Mouse (Mus musculus) gastrocnemius, adult 18-20 months (tissue): ENCODE measurements around the gene Tk1. TPM values are rescaled to one million over a fixed set of nuclear protein-coding genes. Genes with fewer than 3 reads are reported as not detected.
"Not testable (repeated sequence)": the region's sequence is repeated elsewhere in the genome, so short reads cannot be mapped to it uniquely, and the experiment has no call there.

Experiments used
- DNase-seq: peaks from one replicate; pipeline ENCODE4 v3.0.0; 2021; ENCODE audit warnings: low spot score
- total RNA-seq, 2 experiments: library from RNA; stranded (reverse); gene quantifications; 2 replicates each; pipeline ENCODE4 v1.2.3; 2021

Gene Tk1
- total RNA-seq, 2 experiments from 2014 or later = 3.0 to 4.7 TPM

DNA sequence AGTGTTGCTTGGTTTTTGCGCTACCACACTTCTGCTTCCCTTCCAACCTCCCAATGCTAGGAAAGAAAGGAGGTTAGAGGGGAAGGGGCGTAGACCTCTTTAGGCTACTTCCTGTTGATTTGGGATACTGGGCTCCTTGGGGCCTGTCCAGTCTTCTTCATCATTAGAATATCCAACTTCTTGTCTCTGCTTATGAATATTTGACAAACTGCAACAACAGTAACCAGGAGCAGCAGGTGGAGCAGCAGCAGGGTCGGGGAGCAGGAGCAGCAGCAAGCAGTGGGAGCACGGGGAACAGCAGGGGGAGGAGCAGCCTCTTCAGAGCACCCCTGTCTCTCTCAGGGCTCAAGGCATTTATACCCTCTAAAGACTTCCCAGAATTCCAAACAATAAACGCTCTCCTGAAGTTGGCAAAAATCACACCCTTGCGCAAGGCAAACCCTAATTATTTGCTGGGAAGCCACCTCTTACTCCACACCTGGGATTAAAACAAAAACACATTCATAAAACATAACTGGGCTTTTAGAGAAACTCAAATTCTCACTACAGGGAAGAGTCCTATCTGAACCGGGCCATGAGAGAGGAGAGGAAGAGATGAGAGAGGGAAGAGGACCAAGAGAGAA is 21.8 kb upstream of the Tk1 start:
- no peak for DNase-seq

DNA sequence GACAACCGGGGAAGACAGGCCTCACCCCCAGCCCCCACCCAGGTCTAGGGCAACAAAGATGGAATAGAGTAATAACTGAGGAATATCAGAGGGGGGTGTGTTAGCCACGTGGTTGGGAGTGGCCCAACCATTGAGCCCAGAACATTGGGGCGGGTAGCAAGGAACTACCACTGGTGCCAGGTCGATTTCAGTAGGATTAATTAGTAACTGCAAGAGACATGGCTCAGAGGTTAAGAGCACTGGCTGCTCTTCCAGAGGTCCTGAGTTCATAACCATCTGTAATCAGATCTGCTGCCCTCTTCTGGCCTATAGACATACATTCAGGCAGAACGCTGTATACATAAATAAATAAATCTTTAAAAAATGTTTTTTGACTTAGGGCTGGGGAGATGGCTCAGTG is 20.7 kb upstream of the Tk1 start:
- no peak for DNase-seq

DNA sequence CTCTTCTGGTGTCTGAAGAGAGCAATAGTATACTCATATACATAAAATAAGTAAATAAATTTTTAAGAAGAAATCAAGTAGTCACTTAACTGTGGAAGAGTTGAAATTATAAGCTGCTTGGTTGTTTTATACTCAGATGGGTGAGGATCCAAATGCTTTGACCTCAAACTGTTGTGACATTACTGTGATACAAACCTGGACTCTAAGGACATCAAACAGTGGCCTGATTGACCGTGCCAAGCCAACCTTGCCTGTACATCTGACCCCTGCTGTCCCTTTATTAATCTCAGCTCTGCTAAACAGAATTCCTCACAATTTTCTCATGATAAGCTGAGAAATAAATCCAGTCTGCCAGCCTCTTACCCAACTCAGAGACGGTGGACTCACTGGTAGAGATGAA is 19.8 kb upstream of the Tk1 start:
- DNase-seq = no peak

DNA sequence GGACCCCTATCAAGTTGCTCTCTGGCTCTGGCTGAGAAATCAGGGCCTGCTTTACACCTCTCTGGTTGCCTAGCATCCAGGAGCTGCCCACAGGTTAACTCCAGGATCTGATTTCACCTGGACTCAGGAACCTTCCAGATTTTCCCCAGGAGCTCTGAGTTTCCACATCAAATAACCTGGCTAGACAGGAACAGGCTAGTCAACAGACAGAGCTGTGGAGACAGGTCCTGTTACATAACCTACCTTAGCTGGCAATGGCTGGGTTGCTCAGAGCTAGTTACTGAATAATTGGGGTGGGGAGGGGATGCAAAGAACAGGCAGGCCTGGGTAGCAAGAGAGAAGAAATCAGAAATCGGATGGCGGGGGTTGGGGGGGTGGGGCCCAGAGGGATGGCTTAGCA is 19.1 kb upstream of the Tk1 start:
- no peak for DNase-seq

DNA sequence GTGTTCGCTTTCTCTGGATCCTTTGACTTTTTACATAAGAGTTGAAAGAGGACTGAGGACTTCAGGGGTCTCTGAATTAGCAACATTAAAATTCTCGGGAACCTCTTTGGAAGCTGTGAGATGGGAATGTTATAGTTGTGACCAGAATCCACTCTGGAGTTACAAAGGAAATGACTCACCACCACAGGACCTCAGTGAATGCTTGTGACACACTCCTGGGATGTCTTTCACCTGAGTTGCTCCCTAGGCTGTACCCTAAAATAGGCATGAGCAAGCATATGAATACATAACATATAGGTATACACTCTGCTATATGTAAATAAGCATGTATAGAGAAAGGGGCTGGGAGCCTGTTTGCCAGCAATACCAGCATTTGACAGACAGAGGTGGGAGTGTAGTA is 17.5 kb upstream of the Tk1 start:
- no peak for DNase-seq

DNA sequence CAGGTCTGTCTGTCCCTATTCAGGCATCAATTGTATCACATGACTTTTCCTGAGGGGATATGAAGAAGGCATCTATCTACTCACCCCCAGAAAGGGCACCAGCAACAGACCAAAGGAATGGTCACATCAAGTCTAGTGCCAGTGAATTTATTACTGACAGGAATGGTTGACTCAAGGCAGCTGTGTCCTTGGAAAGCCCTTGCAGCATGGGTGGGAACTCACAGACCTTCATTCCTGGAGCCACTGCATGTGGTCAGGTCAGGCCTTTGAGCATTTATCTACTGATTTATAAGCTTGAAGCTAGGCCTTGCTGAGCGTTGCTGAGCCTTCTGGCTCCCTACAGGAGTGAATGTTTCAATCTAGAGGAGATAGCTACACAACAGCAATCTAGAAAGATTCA is 15.0 kb upstream of the Tk1 start:
- DNase-seq = no peak

DNA sequence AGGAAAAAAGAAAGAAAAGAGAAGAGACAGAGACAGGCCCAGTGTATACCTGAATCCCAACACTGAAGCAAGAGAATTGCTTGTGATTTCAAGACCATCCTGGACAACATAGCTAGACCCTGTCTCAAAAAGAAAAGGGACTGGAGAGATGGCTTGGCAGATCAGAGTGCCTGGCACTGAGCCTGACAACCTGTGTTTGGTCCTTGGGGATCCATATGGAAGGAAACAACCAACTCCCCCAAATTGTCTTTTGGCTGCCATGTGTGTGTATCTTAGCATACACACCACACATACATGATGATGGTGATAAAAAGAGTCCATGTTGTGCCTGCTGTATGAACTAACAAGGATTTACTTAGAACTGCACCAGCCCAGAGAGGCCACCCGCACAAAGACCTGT is 13.1 kb upstream of the Tk1 start:
- DNase-seq = no peak

DNA sequence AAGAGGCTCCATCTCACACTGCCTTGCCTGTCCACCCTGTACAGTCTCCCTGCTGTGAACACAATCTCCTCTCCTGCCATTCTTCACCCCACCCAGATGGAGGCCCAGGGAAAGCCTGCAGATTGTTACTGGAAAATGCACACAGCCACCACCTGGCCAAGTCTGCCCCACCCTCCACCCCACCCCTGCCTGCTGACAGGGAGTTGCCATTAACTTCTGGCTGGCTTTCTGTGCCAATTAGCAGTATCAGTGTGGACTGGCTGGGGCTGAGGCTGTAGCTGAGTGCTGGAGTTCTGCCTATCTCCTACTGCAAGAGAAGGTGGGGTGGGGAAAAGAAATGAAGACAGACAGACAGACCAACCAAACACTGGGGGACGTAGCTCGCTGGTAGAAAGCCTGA is 12.7 kb upstream of the Tk1 start:
- DNase-seq = no peak

- DNase-seq = no peak
These were observed 10.4 kb upstream of the Tk1 start for GRCm38 (mm10) chr11:117836306-117836705.

DNA sequence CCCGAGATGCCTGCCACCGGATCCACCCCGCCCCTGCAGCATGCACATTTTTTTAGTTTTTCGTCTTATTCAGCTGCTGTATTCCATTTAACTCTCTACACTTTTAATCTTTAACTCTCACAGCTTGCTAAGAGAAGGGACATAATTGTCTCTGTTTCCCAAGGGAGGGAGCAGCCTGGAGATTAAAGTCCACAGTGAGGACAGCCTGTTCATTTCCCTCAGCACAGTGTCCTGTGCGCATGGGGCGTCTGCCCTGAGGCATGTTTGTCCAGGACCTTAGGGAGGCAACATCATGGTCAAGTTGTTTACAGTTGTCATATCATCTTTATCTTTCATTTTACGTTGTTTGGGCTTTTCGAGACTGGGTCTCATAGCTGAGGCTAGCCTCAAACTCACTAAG is 8.2 kb upstream of the Tk1 start:
- DNase-seq = no peak

DNA sequence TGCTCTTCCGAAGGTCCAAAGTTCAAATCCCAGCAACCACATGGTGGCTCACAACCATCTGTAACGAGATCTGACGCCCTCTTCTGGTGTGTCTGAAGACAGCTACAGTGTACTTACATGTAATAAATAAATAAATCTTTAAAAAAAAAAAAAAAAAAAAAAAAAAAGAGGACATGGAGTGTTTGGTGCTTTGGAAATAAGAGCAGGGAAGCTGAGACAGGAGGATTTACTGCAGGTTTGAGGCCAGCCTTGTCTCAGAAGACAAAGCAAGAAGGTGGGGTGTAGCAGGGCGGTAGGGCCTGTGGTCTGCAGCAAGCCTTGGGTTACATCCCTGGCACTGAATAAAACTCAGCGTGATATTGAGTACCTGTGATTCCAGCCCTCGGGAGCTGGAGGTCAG is 7.6 kb upstream of the Tk1 start:
- not testable (repeated sequence) for DNase-seq

DNA sequence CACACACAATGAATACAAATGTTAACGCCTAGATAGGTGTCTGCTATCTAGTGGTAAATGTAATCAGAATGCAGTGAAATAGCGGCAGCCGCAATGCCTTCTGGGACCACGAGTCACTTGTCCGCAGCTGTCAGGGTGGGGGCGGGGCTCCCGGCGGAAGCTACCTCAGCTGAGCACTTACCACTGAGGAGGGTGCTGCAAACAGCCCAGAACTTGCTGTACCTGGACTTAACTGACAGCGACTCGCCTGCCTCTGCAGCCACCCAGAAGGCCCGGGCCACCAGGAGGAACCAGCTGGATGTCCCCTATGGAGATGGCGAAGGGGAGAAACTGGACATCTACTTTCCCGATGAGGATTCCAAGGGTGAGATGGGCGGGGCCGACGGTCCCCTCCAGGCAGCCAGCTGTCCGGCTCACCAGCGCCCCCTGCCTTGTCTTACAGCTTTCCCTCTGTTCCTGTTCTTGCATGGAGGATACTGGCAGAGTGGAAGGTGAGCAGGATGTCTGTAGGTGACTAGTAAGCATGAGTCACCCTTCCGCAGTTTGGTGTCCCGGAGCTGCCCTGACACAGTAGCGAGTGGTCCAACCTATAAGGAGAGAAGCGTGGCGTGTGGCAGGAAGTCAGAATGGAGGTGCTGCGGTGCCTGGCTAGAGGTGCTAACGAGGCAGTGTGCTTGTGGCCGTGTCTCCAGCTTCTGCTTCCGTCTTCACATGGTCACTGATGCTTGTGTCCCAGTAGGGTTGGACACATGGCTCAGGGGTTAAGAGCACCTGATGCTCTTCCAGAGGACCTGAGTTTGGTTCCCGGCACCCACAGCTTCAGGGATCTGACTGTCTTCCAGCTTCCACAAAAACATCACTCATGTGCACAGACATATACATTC is 6.4 kb upstream of the Tk1 start:
- peak; percentile 78 for DNase-seq

GRCm38 (mm10) chr11:117830401-117830800 is 4.5 kb upstream of the Tk1 start:
- DNase-seq = no peak

GRCm38 (mm10) chr11:117829671-117830215 is 3.9 kb upstream of the Tk1 start:
- DNase-seq = no peak

DNA sequence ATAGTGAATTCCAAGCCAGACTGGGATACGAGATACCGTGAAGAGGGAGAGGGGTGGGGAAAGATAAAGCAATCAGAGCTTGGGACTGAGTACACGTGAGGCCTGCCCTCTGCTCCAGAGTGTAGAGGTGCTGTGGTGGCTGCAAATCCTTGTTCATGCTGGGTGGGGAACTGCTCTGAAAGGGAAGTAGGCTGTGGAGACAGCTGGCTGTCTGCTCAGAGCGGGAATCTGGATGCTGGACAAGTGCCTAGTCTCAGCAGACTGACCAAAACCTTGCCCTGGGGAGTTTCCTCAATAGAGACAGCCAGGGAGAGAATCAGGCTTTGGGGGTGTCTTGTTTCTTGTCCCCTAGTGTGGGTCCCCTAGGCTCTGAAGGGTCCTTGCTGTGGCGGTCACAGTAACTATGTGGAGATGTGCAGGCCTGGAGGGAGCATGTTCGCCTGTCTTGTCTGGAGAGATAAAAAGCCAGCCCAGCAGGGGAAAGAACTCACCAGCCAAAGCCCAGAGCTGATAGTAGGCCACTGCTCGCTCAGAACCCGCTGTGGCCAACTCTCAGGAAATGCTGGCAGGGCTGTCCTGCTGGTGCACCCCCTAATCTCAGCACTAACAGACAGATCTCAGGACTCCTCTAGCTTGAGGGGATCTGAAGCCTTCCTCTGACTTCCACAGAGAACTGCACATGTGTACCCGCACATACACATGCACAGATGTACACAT is 3.2 kb upstream of the Tk1 start:
- peak; percentile 44 for DNase-seq

DNA sequence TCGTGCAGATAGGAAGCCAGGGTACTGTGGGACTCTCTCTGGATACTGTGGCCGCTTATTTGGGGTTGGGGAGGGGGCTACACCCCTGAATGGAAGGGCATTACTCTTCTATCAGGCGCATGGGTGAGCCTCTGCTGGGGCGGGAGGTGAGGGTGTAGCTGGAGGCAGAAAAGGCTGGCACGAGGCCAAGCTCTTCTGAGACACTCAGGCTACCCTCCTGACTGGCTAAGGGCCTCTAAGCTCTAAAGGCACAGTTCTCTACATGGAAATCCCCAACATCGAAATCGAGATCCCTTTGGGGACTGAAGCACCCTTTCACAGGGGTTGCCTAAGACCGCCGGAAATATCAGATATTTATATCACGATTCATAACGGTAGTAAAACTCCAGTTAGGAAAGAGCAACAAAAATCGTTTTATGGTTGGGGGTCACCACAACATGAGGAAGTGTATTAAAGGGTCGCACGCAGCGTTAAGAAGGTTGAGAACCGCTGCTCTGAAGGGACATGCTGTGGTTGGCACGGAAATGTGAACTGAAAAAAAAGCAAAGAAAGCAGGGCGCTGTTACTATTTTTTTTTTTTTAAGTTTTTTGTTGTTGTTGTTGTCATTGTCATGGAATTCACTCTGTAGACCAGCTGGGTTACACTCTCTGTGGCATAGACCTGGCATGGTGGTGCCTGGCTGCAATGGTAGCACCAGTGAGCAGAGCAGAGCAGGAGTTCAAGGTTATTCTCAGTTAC is 2.4 kb upstream of the Tk1 start:
- no peak for DNase-seq

- DNase-seq = no peak
These were observed 1.5 kb upstream of the Tk1 start for GRCm38 (mm10) chr11:117827386-117827785.

- DNase-seq = no peak
These were observed 1.0 kb upstream of the Tk1 start for GRCm38 (mm10) chr11:117826916-117827315.

GRCm38 (mm10) chr11:117826164-117826563 is 272 bp upstream of the Tk1 start:
- no peak for DNase-seq

- DNase-seq = peak; percentile 87
These were observed 1.6 kb downstream of the Tk1 start for GRCm38 (mm10) chr11:117824060-117824969.
